Mouse (Mus musculus): Measurements from ENCODE around the gene Kcnq5. TPM values are rescaled to one million over a fixed set of nuclear protein-coding genes. Genes with fewer than 3 reads are reported as not detected.

Gene Kcnq5
- polyA plus RNA-seq, 1 experiment from 2014 or later = 2.6 TPM

- no peak for ATAC-seq (ENCODE audit: low FRiP score)
Observed at GRCm38 (mm10) chr1:21488645-21489044, 473.1 kb downstream of the Kcnq5 start.

GRCm38 (mm10) chr1:21486266-21486665, 475.5 kb downstream of the Kcnq5 start:
- no peaks in the 10 kb centered on the region for H3K4me1 ChIP-seq (replicated peaks; ENCODE audit: control insufficient read depth, insufficient read depth, low read length)
- 72% methylated on average over 5 of the region's 5 CpGs for WGBS
- no peak for ATAC-seq (ENCODE audit: low FRiP score)
- no peak for DNase-seq (ENCODE audit: low spot score)
- no peaks in the 10 kb centered on the region for H3K36me3 ChIP-seq (replicated peaks; ENCODE audit: control insufficient read depth, insufficient read depth)
- H3K4me3 ChIP-seq (replicated peaks; ENCODE audit: low read length) = no peak overlapping the region
- no peak overlapping the region for H3K27ac ChIP-seq
- no peak overlapping the region for H3K4me2 ChIP-seq (replicated peaks)
- H3K27me3 ChIP-seq (ENCODE audit: control insufficient read depth, insufficient read depth, low read length) = no peaks in the 10 kb centered on the region
- H3K9me3 ChIP-seq (ENCODE audit: control insufficient read depth, low read length) = no peaks in the 10 kb centered on the region
- no peak overlapping the region for H3K9ac ChIP-seq

More at GRCm38 (mm10) chr1:21488645-21489044, 473.1 kb downstream of the Kcnq5 start:
- no peaks in the 10 kb centered on the region for H3K36me3 ChIP-seq (replicated peaks; ENCODE audit: control insufficient read depth, insufficient read depth)
- no peaks in the 10 kb centered on the region for H3K27me3 ChIP-seq (ENCODE audit: control insufficient read depth, insufficient read depth, low read length)
- H3K9ac ChIP-seq = no peak overlapping the region
- H3K9me3 ChIP-seq (ENCODE audit: control insufficient read depth, low read length) = no peaks in the 10 kb centered on the region
- H3K4me1 ChIP-seq (replicated peaks; ENCODE audit: control insufficient read depth, insufficient read depth, low read length) = no peaks in the 10 kb centered on the region
- DNase-seq (ENCODE audit: low spot score) = no peak
- H3K4me2 ChIP-seq (replicated peaks) = no peak overlapping the region
- H3K4me3 ChIP-seq (replicated peaks; ENCODE audit: low read length) = no peak overlapping the region
- no peak overlapping the region for H3K27ac ChIP-seq
- WGBS = 92% methylated on average over 3 of the region's 3 CpGs

- no peak overlapping the region for H3K4me3 ChIP-seq (replicated peaks; ENCODE audit: low read length)
- no peak overlapping the region for H3K9ac ChIP-seq
- H3K4me2 ChIP-seq (replicated peaks) = no peak overlapping the region
- no peak overlapping the region for H3K27ac ChIP-seq
- H3K36me3 ChIP-seq (replicated peaks; ENCODE audit: control insufficient read depth, insufficient read depth) = no peaks in the 10 kb centered on the region
- DNase-seq (ENCODE audit: low spot score) (no peak), ATAC-seq (ENCODE audit: low FRiP score) (no peak)
- no peaks in the 10 kb centered on the region for H3K9me3 ChIP-seq (ENCODE audit: control insufficient read depth, low read length)
- 89% methylated on average over 6 of the region's 6 CpGs for WGBS
- no peaks in the 10 kb centered on the region for H3K27me3 ChIP-seq (ENCODE audit: control insufficient read depth, insufficient read depth, low read length)
- no peaks in the 10 kb centered on the region for H3K4me1 ChIP-seq (replicated peaks; ENCODE audit: control insufficient read depth, insufficient read depth, low read length)
Observed at GRCm38 (mm10) chr1:21469311-21469710, 492.4 kb downstream of the Kcnq5 start.

- 93% methylated on average over 4 of the region's 4 CpGs for WGBS
Observed at GRCm38 (mm10) chr1:21466431-21466830, 495.3 kb downstream of the Kcnq5 start.

DNA sequence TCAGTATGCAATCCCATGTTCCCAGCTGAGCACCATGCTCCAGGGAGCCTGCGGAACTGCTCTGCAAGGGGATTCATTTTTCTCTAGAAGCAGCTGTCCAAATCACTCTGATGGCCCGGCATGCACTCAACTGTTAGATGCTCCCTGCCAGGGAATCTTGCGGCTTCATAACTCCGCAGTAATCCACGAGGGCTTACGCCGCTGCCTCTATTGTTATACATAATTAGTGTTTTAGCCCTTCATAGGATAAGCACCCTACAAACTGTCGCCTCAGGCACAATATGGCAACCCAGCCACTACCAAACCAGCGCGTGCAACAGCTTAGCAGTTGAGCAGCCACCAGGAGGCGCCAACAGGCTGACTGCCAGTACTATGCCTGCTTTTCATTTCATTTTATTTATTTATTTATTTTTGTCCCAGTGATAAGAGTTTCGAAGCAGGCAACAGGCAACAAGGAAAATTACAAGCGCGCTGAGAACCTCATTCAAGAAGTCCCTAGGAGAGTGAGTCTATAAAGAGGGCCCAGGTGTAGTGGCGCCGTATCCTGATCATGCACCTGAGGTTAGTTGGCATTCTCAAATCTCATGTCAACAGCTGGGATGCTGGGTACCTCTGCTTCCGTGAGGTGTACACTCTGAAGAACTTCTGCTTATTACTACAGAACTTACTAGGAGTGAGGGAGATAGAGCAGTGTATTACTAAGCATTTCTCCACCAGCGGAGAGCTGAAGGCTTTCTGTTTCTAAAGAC, 500.6 kb downstream of the Kcnq5 start:
- no peaks in the 10 kb centered on the region for H3K36me3 ChIP-seq (replicated peaks; ENCODE audit: control insufficient read depth, insufficient read depth)

More at GRCm38 (mm10) chr1:21466431-21466830, 495.3 kb downstream of the Kcnq5 start:
- Histone ChIP-seq H3K27me3 (ENCODE audit: control insufficient read depth, insufficient read depth, low read length) (no peaks in the 10 kb centered on the region), H3K4me2 (replicated peaks) (no peak overlapping the region), H3K9ac (no peak overlapping the region), H3K36me3 (replicated peaks; ENCODE audit: control insufficient read depth, insufficient read depth) (no peaks in the 10 kb centered on the region), H3K4me3 (replicated peaks; ENCODE audit: low read length) (no peak overlapping the region), H3K4me1 (replicated peaks; ENCODE audit: control insufficient read depth, insufficient read depth, low read length) (no peaks in the 10 kb centered on the region), H3K9me3 (ENCODE audit: control insufficient read depth, low read length) (no peaks in the 10 kb centered on the region), H3K27ac (no peak overlapping the region)
- no peak for DNase-seq (ENCODE audit: low spot score)
- no peak for ATAC-seq (ENCODE audit: low FRiP score)

DNA sequence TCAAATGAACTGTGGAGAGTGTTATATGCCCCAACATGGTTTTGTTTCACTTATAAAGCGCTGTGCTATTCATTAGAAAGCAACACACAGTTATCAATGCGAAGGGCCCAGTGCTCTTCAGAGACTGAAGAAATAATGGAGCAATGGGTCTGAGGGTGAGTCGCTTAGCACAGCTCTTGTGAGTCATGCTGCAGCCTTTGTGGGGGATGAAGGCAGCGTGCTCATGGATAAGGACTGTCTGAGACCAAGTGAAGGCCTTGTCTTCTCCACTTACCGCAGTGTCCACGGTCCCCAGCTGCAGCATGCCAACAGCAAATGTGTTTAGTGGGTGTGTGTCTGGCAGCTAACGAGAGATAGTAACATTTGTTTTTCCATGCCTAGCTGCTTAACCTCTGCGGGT, 503.2 kb downstream of the Kcnq5 start:
- no peak for ATAC-seq (ENCODE audit: low FRiP score)

More for the DNA sequence above, 500.6 kb downstream of the Kcnq5 start:
- Histone ChIP-seq H3K9ac (no peak overlapping the region), H3K27me3 (ENCODE audit: control insufficient read depth, insufficient read depth, low read length) (no peaks in the 10 kb centered on the region), H3K9me3 (ENCODE audit: control insufficient read depth, low read length) (no peaks in the 10 kb centered on the region), H3K4me2 (replicated peaks) (peak overlapping the region; percentile 40), H3K27ac (no peak overlapping the region), H3K4me1 (replicated peaks; ENCODE audit: control insufficient read depth, insufficient read depth, low read length) (no peaks in the 10 kb centered on the region), H3K4me3 (replicated peaks; ENCODE audit: low read length) (no peak overlapping the region)
- peak; percentile 92 for ATAC-seq (ENCODE audit: low FRiP score)
- DNase-seq (ENCODE audit: low spot score) = peak; percentile 76
- 44% methylated on average over 18 of the region's 18 CpGs for WGBS

GRCm38 (mm10) chr1:21455971-21456370, 505.8 kb downstream of the Kcnq5 start:
- Histone ChIP-seq H3K4me1 (replicated peaks; ENCODE audit: control insufficient read depth, insufficient read depth, low read length) (no peaks in the 10 kb centered on the region), H3K4me3 (replicated peaks; ENCODE audit: low read length) (no peak overlapping the region), H3K27ac (no peak overlapping the region), H3K36me3 (replicated peaks; ENCODE audit: control insufficient read depth, insufficient read depth) (no peaks in the 10 kb centered on the region), H3K4me2 (replicated peaks) (no peak overlapping the region), H3K9me3 (ENCODE audit: control insufficient read depth, low read length) (no peaks in the 10 kb centered on the region), H3K9ac (no peak overlapping the region), H3K27me3 (ENCODE audit: control insufficient read depth, insufficient read depth, low read length) (no peaks in the 10 kb centered on the region)
- no peak for DNase-seq (ENCODE audit: low spot score)
- WGBS = 90% methylated on average over 5 of the region's 5 CpGs
- ATAC-seq (ENCODE audit: low FRiP score) = no peak

More for the DNA sequence above, 503.2 kb downstream of the Kcnq5 start:
- H3K4me3 ChIP-seq (replicated peaks; ENCODE audit: low read length) = no peak overlapping the region
- no peaks in the 10 kb centered on the region for H3K4me1 ChIP-seq (replicated peaks; ENCODE audit: control insufficient read depth, insufficient read depth, low read length)
- H3K27ac ChIP-seq = no peak overlapping the region
- no peaks in the 10 kb centered on the region for H3K27me3 ChIP-seq (ENCODE audit: control insufficient read depth, insufficient read depth, low read length)
- no peaks in the 10 kb centered on the region for H3K36me3 ChIP-seq (replicated peaks; ENCODE audit: control insufficient read depth, insufficient read depth)
- DNase-seq (ENCODE audit: low spot score) = no peak
- H3K9me3 ChIP-seq (ENCODE audit: control insufficient read depth, low read length) = no peaks in the 10 kb centered on the region
- H3K4me2 ChIP-seq (replicated peaks) = no peak overlapping the region
- no peak overlapping the region for H3K9ac ChIP-seq
- 84% methylated on average over 8 of the region's 8 CpGs for WGBS

- Histone ChIP-seq H3K4me3 (replicated peaks; ENCODE audit: low read length) (no peak overlapping the region), H3K4me1 (replicated peaks; ENCODE audit: control insufficient read depth, insufficient read depth, low read length) (no peaks in the 10 kb centered on the region), H3K27ac (no peak overlapping the region), H3K4me2 (replicated peaks) (no peak overlapping the region), H3K9ac (no peak overlapping the region), H3K9me3 (ENCODE audit: control insufficient read depth, low read length) (no peaks in the 10 kb centered on the region), H3K27me3 (ENCODE audit: control insufficient read depth, insufficient read depth, low read length) (no peaks in the 10 kb centered on the region), H3K36me3 (replicated peaks; ENCODE audit: control insufficient read depth, insufficient read depth) (no peaks in the 10 kb centered on the region)
- DNase-seq (ENCODE audit: low spot score) (no peak), ATAC-seq (ENCODE audit: low FRiP score) (no peak)
- 81% methylated on average over 2 of the region's 2 CpGs for WGBS
Observed at GRCm38 (mm10) chr1:21448227-21448626, 513.5 kb downstream of the Kcnq5 start.

DNA sequence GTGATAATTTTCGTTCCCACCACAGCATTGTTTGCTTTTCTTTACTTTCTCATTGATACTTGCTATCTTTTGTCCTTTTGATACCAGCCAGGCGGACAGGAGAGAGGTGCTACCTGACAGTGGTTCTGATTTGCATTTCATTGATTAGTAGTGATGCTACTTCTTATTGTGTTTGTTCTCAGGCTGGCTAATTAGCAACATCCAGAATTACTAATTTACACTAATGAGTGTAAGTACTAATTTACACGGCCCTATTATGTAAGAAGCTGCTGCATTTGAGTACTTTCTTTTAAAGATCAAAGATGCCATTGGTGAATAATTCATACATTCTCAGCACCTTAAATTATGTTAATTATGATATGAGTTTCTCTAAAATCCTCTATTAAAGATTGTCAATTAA, 525.0 kb downstream of the Kcnq5 start:
- H3K27me3 ChIP-seq (ENCODE audit: control insufficient read depth, insufficient read depth, low read length) = no peaks in the 10 kb centered on the region
- no peak overlapping the region for H3K27ac ChIP-seq
- no peak overlapping the region for H3K4me2 ChIP-seq (replicated peaks)
- 64% methylated on average over 3 of the region's 3 CpGs for WGBS
- no peak overlapping the region for H3K4me3 ChIP-seq (replicated peaks; ENCODE audit: low read length)
- H3K9me3 ChIP-seq (ENCODE audit: control insufficient read depth, low read length) = no peaks in the 10 kb centered on the region
- no peak overlapping the region for H3K9ac ChIP-seq
- ATAC-seq (ENCODE audit: low FRiP score) (no peak), DNase-seq (ENCODE audit: low spot score) (no peak)
- H3K4me1 ChIP-seq (replicated peaks; ENCODE audit: control insufficient read depth, insufficient read depth, low read length) = no peaks in the 10 kb centered on the region
- H3K36me3 ChIP-seq (replicated peaks; ENCODE audit: control insufficient read depth, insufficient read depth) = no peaks in the 10 kb centered on the region

Data from hindbrain, embryonic 14.5 days (tissue).